Mouse (Mus musculus): Measurements from ENCODE around the gene Gm43518. TPM values are rescaled to one million over a fixed set of nuclear protein-coding genes. Genes with fewer than 3 reads are reported as not detected.
A peak's percentile ranks its signal among the peaks of the same experiment; 100 is the strongest.

Gm43518 gene
- polyA plus RNA-seq, 1 experiment, result 0.53 TPM

DNA sequence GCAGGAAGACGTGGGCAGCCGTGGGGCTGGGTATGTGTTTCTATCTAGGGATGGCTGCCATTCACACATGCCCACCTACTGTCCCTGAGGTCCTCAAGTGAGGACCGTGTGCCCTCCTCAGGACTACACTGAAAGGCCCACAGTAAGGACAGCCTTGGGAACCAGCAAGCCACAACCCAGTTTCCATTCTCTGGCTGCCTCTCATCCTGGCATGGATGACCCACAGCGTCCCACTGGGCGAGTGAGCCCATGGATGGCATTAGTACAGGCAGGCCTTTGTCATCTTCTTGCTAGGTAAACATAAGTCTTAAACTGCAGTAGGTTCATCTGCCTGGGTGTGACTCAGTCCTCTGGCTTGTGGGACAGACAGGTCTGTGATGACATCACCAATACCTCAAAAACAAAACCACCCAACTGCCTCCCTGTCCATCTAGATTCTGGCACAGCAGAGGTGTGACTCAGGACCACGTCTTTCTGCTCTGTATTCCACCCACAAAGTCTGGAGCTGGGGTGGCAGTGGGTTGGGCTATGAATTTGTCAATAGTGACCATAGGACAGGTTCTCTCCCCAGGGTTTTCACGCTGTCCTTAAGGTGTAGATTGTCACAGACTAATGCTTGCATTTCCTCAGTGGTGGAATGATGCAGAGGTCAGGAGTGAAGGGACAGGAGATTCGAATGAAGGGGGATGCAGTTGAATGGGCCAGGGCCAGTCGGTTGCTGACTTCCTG, 53.5 kb downstream of the Gm43518 start:
- peak; percentile 12 for DNase-seq
- no peak overlapping the region for H3K4me3 ChIP-seq (replicated peaks; ENCODE audit: extremely low read depth, low read depth, low read length)
- WGBS, result 45% methylated on average over 9 of the region's 9 CpGs

DNA sequence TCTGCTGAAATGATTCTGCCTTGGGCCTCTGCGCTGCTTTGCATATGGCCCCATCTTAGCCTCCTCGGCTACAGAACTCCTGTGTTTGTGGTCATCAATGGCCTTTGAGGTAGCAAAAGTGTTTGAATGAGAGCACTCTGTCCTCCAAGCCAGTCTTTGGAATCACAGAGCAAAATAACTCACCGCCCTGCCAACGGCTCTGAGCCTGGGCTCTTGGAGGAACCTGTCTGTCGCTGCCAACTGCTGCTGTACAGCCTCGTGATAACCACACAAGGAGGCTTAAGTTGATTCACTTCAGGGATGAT, 54.0 kb downstream of the Gm43518 start:
- 54% methylated on average over 6 of the region's 6 CpGs for WGBS
- TF ChIP-seq CTCF (IDR thresholded peaks at IDR 0.05; ENCODE audit: insufficient read depth, low read length), result no peak
- no peak for TF ChIP-seq POLR2A (IDR thresholded peaks at IDR 0.05; ENCODE audit: borderline replicate concordance, extremely low read depth, low read depth, low read length)
- H3K4me3 ChIP-seq (replicated peaks; ENCODE audit: extremely low read depth, low read depth, low read length), result no peak overlapping the region
- peak; percentile 44 for DNase-seq
- H3K4me1 ChIP-seq (ENCODE audit: control insufficient read depth, insufficient read depth, low read length), result peaks cover 34% of the 10 kb centered on the region

More for the DNA sequence above, 53.5 kb downstream of the Gm43518 start:
- peaks cover 36% of the 10 kb centered on the region for H3K4me1 ChIP-seq (ENCODE audit: control insufficient read depth, insufficient read depth, low read length)
- TF ChIP-seq POLR2A (IDR thresholded peaks at IDR 0.05; ENCODE audit: borderline replicate concordance, extremely low read depth, low read depth, low read length) (no peak), CTCF (IDR thresholded peaks at IDR 0.05; ENCODE audit: insufficient read depth, low read length) (no peak)

DNA sequence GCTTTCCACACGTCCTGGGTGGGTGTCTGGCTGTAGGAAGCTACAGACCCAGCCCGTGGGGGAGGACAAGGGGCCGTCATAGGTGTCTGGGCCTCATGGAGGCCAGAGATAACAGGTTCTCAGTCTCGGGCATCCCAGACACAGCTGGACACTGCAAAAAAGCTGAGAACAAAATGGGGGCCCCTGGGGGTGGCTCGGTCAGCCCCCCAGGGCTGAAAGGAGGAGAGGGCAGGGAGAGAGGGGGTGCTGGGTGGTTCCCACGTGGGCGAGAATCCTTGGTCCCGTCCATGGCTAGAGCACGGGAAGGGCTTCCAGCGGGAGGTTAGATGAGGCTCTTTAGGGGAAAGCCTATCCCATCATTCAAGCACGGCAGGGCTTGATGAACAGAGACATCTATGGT, 55.6 kb downstream of the Gm43518 start:
- H3K4me1 ChIP-seq (ENCODE audit: control insufficient read depth, insufficient read depth, low read length), result peaks cover 30% of the 10 kb centered on the region
- no peak for DNase-seq
- H3K4me3 ChIP-seq (replicated peaks; ENCODE audit: extremely low read depth, low read depth, low read length), result no peak overlapping the region
- 78% methylated on average over 11 of the region's 11 CpGs for WGBS
- no peak for TF ChIP-seq CTCF (IDR thresholded peaks at IDR 0.05; ENCODE audit: insufficient read depth, low read length)
- TF ChIP-seq POLR2A (IDR thresholded peaks at IDR 0.05; ENCODE audit: borderline replicate concordance, extremely low read depth, low read depth, low read length), result no peak

DNA sequence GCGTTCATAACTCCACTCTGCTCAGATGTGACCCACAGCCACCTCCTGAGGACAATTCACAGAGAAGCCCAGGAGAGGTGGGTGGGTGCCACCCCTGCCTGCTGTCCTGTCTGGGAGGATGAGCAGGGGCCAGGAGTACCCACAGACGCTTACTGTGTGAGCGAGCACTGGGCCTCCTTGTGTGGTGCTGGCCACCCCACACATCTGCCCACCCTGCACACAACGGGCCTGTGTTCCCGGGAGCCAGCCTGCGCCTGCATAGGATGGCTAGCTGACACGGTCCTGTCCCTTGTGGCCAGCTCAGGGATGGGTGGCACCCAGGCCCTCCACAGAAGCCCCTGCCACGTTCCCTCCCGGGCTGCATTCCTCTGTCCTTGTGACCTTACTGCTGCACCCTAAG, 58.2 kb downstream of the Gm43518 start:
- no peak for TF ChIP-seq CTCF (IDR thresholded peaks at IDR 0.05; ENCODE audit: insufficient read depth, low read length)
- peaks cover 20% of the 10 kb centered on the region for H3K4me1 ChIP-seq (ENCODE audit: control insufficient read depth, insufficient read depth, low read length)
- DNase-seq, result no peak
- H3K4me3 ChIP-seq (replicated peaks; ENCODE audit: extremely low read depth, low read depth, low read length), result no peak overlapping the region
- WGBS, result 80% methylated on average over 9 of the region's 9 CpGs

DNA sequence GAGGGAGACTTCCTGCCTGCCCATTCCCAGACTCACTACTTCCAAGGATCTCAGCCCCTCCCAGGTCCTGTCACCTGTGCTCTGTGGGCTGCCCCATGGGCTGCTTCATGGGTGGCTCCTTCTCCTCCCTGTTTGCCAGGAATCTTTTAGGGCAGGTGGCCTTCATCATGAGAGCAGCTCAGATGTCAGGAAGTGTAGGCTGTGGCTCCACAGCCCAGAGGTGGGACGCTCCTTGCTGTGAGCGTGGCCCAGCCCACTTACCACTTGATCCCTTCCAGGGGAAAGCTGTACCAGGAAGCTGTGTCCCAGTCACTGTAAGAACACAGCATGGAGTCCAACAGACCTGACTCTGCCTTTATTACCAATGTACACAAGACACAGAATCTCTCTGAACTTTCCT, 59.7 kb downstream of the Gm43518 start:
- no peak overlapping the region for H3K4me3 ChIP-seq (replicated peaks; ENCODE audit: extremely low read depth, low read depth, low read length)
- DNase-seq, result no peak
- TF ChIP-seq POLR2A (IDR thresholded peaks at IDR 0.05; ENCODE audit: borderline replicate concordance, extremely low read depth, low read depth, low read length) (no peak), CTCF (IDR thresholded peaks at IDR 0.05; ENCODE audit: insufficient read depth, low read length) (no peak)
- WGBS, result 54% methylated on average over 2 of the region's 2 CpGs
- peaks cover 22% of the 10 kb centered on the region for H3K4me1 ChIP-seq (ENCODE audit: control insufficient read depth, insufficient read depth, low read length)

DNA sequence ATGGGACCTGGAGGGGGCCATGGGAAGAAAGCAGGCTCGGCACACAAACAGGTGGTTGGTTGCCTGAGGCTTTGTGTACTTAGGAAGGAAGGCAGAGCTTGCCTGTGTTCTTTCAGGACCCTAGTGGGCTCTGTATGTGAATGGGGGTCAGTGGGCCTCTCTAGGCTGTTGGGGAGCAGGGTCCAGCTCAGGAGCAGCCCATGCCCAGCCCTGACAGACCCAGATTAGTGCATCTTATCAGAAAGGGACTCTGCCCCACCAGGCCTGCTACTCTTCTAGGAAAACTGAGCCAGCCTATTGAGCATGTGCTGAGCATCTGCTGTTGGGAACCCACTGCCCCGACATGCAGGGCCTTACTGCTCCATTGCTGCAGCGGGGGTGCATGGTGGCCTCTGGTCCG, 60.3 kb downstream of the Gm43518 start:
- TF ChIP-seq POLR2A (IDR thresholded peaks at IDR 0.05; ENCODE audit: borderline replicate concordance, extremely low read depth, low read depth, low read length) (no peak), CTCF (IDR thresholded peaks at IDR 0.05; ENCODE audit: insufficient read depth, low read length) (no peak)
- WGBS, result 82% methylated on average over 4 of the region's 4 CpGs
- DNase-seq, result no peak
- no peak overlapping the region for H3K4me3 ChIP-seq (replicated peaks; ENCODE audit: extremely low read depth, low read depth, low read length)
- H3K4me1 ChIP-seq (ENCODE audit: control insufficient read depth, insufficient read depth, low read length), result peaks cover 27% of the 10 kb centered on the region

Other genes starting within 250 kb of the Gm43518 start
- 30.3 and 49.8 TPM in 2 replicates for gene Clip1, start 242.8 kb upstream of the Gm43518 start, polyA plus RNA-seq (2012; rRNA removed)
- 26.8 and 29.5 TPM in 2 replicates for gene Zcchc8, start 206.3 kb upstream of the Gm43518 start, polyA plus RNA-seq (2012; rRNA removed)
- 8.7 and 16.0 TPM in 2 replicates for gene Rsrc2, start 178.0 kb upstream of the Gm43518 start, polyA plus RNA-seq (2012; rRNA removed)
- gene Kntc1, start 177.7 kb upstream of the Gm43518 start, polyA plus RNA-seq (2012; rRNA removed), result 0.34 and 1.3 TPM in 2 replicates
- gene Hcar2, start 61.9 kb upstream of the Gm43518 start, polyA plus RNA-seq (2012; rRNA removed), result 6.0 and 12.9 TPM in 2 replicates
- gene Hcar1, start 47.4 kb upstream of the Gm43518 start, polyA plus RNA-seq (2012; rRNA removed), result 1.4 and 2.7 TPM in 2 replicates
- 18.7 and 20.3 TPM in 2 replicates for gene Denr, start 20.2 kb upstream of the Gm43518 start, polyA plus RNA-seq (2012; rRNA removed)
- gene Ccdc62, start 3.3 kb downstream of the Gm43518 start, polyA plus RNA-seq (2012; rRNA removed), result 2.0 and 3.2 TPM in 2 replicates
- gene Hip1r, start 46.2 kb downstream of the Gm43518 start, polyA plus RNA-seq (2012; rRNA removed), result 31.9 and 36.4 TPM in 2 replicates
- gene Vps37b, start 104.9 kb downstream of the Gm43518 start, polyA plus RNA-seq (2012; rRNA removed), result 36.6 and 39.3 TPM in 2 replicates
- gene Abcb9, start 168.4 kb downstream of the Gm43518 start, polyA plus RNA-seq (2012; rRNA removed), result 7.7 and 7.8 TPM in 2 replicates
- gene Ogfod2, start 184.9 kb downstream of the Gm43518 start, polyA plus RNA-seq (2012; rRNA removed), result 42.4 and 52.2 TPM in 2 replicates
- gene Arl6ip4, start 188.7 kb downstream of the Gm43518 start, polyA plus RNA-seq (2012; rRNA removed), result 32.3 and 33.6 TPM in 2 replicates

All from lung, adult 2 months (tissue).